ENCODE assay signal across 8 mouse cellular contexts in genomic region chr6:142570046-142570770, GRCm38 (mm10). TPM values are rescaled to one million over a fixed set of nuclear protein-coding genes. Genes with fewer than 3 reads are reported as not detected.
DNase-seq lines count a peak whose midpoint lies in the region; ATAC-seq and TF ChIP-seq lines count a peak whose summit lies in the region.

No protein-coding gene starts in this region.

- no peak for TF ChIP-seq CTCF in left cerebral cortex, adult 2 months (IDR thresholded peaks at IDR 0.05)

- H3K27ac ChIP-seq in left cerebral cortex, adult 2 months: no peak overlapping the region
- no peak overlapping the region for H3K27ac ChIP-seq in embryonic facial prominence, embryonic 15.5 days (replicated peaks)
- peak overlapping the region; percentile 32; the same call in 1 of the 2 replicates for H3K27ac ChIP-seq in intestine, embryonic 15.5 days
- H3K27ac ChIP-seq in midbrain, embryonic 16.5 days (ENCODE audit: low read length): no peak overlapping the region

- 0 out of 2 replicates have a peak overlapping the region, but pooled peaks have one; percentile 24 for H3K4me2 ChIP-seq in embryonic facial prominence, embryonic 15.5 days (replicated peaks)
- peak overlapping the region; percentile 87 for H3K4me2 ChIP-seq in intestine, embryonic 15.5 days (replicated peaks)
- H3K4me2 ChIP-seq in midbrain, embryonic 16.5 days (ENCODE audit: low read length): peak overlapping the region; percentile 98

- intact Hi-C loops in left cerebral cortex, adult 2 months (cut with DNase I): no loop called here
- intact Hi-C loops in left cerebral cortex, postnatal 4 days (cut with DNase I): no loop called here

- no peak overlapping the region for H3K9ac ChIP-seq in embryonic facial prominence, embryonic 15.5 days
- H3K9ac ChIP-seq in intestine, embryonic 15.5 days: peak overlapping the region; percentile 38
- 0 out of 2 replicates have a peak overlapping the region, but pooled peaks have one; percentile 44 for H3K9ac ChIP-seq in midbrain, embryonic 16.5 days (ENCODE audit: low read depth, low read length)

- peak overlapping the region; percentile 19 for H3K4me3 ChIP-seq in left cerebral cortex, adult 2 months
- peak overlapping the region; percentile 49 for H3K4me3 ChIP-seq in embryonic facial prominence, embryonic 15.5 days (replicated peaks)
- H3K4me3 ChIP-seq in intestine, embryonic 15.5 days (replicated peaks): peak overlapping the region; percentile 55
- H3K4me3 ChIP-seq in midbrain, embryonic 16.5 days (ENCODE audit: low read depth, low read length): peak overlapping the region; percentile 53

- 8% methylated on average over 30 of the region's 30 CpGs for WGBS in embryonic facial prominence, embryonic 15.5 days
- WGBS in intestine, embryonic 15.5 days: 8% methylated on average over 30 of the region's 30 CpGs
- 6% methylated on average over 30 of the region's 30 CpGs for WGBS in midbrain, embryonic 16.5 days

- DNase-seq in left cerebral cortex, adult 2 months (ENCODE audit: extremely low spot score in 1 of 2, low spot score in 2 of 2): no peak
- DNase-seq in left cerebral cortex, postnatal 4 days: no peak
- DNase-seq in natural killer cell, adult 2 months (ENCODE audit: low spot score in 2 of 2): no peak
- no peak for DNase-seq in thymus, adult 18-20 months
- no peak for DNase-seq in thymus, postnatal 10 days (ENCODE audit: low spot score in 2 of 2)

- ATAC-seq in embryonic facial prominence, embryonic 15.5 days (ENCODE audit: insufficient number of reproducible peaks, low FRiP score, low TSS enrichment, low read depth): no peak
- no peak for ATAC-seq in intestine, embryonic 15.5 days
- no peak for ATAC-seq in midbrain, embryonic 16.5 days

- H3K4me1 ChIP-seq in embryonic facial prominence, embryonic 15.5 days: peaks cover 10% of the 10 kb centered on the region
- no peaks in the 10 kb centered on the region; the same call in 1 of the 2 replicates for H3K4me1 ChIP-seq in intestine, embryonic 15.5 days (replicated peaks)
- H3K4me1 ChIP-seq in midbrain, embryonic 16.5 days (ENCODE audit: control insufficient read depth, insufficient read depth, low read length): peaks cover 19% of the 10 kb centered on the region

- no peaks in the 10 kb centered on the region for H3K9me3 ChIP-seq in embryonic facial prominence, embryonic 15.5 days (replicated peaks)
- no peaks in the 10 kb centered on the region for H3K9me3 ChIP-seq in intestine, embryonic 15.5 days
- H3K9me3 ChIP-seq in midbrain, embryonic 16.5 days (replicated peaks; ENCODE audit: control insufficient read depth, low read length, poor library complexity, severe bottlenecking): no peaks in the 10 kb centered on the region

- H3K36me3 ChIP-seq in embryonic facial prominence, embryonic 15.5 days: no peaks in the 10 kb centered on the region
- no peaks in the 10 kb centered on the region for H3K36me3 ChIP-seq in intestine, embryonic 15.5 days
- H3K36me3 ChIP-seq in midbrain, embryonic 16.5 days (ENCODE audit: control insufficient read depth, insufficient read depth, low read length): no peaks in the 10 kb centered on the region

- H3K27me3 ChIP-seq in embryonic facial prominence, embryonic 15.5 days: peaks cover 53% of the 10 kb centered on the region
- peaks cover 6% of the 10 kb centered on the region for H3K27me3 ChIP-seq in intestine, embryonic 15.5 days (replicated peaks)
- H3K27me3 ChIP-seq in midbrain, embryonic 16.5 days (ENCODE audit: control insufficient read depth, insufficient read depth, low read depth, low read length): peaks cover 34% of the 10 kb centered on the region

RNA-seq across cellular contexts. Expression of gene Kcnj8, which starts 1.2 kb away (rescaled TPM):
- 1 to 10 TPM; 1.9 to 2.4 TPM for total RNA-seq in left cerebral cortex, adult 2 months (2021)
- 1 to 10 TPM; 4.2 to 4.4 TPM for total RNA-seq in left cerebral cortex, postnatal 4 days (2021)
- 15.2 and 16.0 TPM in 2 replicates for polyA plus RNA-seq in embryonic facial prominence, embryonic 15.5 days (2015; fragmentation: Nextera tagmentation; extraction: Ambion mirVana)
- polyA plus RNA-seq in intestine, embryonic 15.5 days (2015; fragmentation: Nextera tagmentation; extraction: Ambion mirVana): 37.2 and 40.6 TPM in 2 replicates
- 14.7 and 15.4 TPM in 2 replicates for polyA plus RNA-seq in midbrain, embryonic 16.5 days (2015; fragmentation: Nextera tagmentation; extraction: Ambion mirVana)

Comparison
In these comparisons a context has a peak if more than half of its experiments do, and no peak if none do; other contexts are left out.
1. H3K4me2 ChIP-seq: peak in every context shown above with its lines; median percentile 98 in midbrain, embryonic 16.5 days; 87 in intestine, embryonic 15.5 days; 24 in embryonic facial prominence, embryonic 15.5 days.